Mouse (Mus musculus): ENCODE data around the gene Pdlim4.

The Pdlim4 gene

GRCm38 (mm10) chr11:54068520-54069371, at the start of gene Pdlim4:
TSS of gene Pdlim4 (minus strand) at chr11:54069014.
- no peak for DNase-seq (ENCODE audit: low spot score)

GRCm38 (mm10) chr11:54117096-54117495, 48.3 kb upstream of the Pdlim4 start:
- no peak for DNase-seq (ENCODE audit: low spot score)

- DNase-seq (ENCODE audit: low spot score): no peak
Measured at GRCm38 (mm10) chr11:54116406-54116805, 47.6 kb upstream of the Pdlim4 start.

GRCm38 (mm10) chr11:54115911-54116310, 47.1 kb upstream of the Pdlim4 start:
- DNase-seq (ENCODE audit: low spot score): no peak

GRCm38 (mm10) chr11:54115301-54115700, 46.5 kb upstream of the Pdlim4 start:
- no peak for DNase-seq (ENCODE audit: low spot score)

GRCm38 (mm10) chr11:54114746-54115145, 45.9 kb upstream of the Pdlim4 start:
- no peak for DNase-seq (ENCODE audit: low spot score)

GRCm38 (mm10) chr11:54113352-54113751, 44.5 kb upstream of the Pdlim4 start:
- DNase-seq (ENCODE audit: low spot score): no peak

- peak; percentile 89 for DNase-seq (ENCODE audit: low spot score)
Measured at GRCm38 (mm10) chr11:54112920-54113319, 44.1 kb upstream of the Pdlim4 start.

- DNase-seq (ENCODE audit: low spot score): no peak
Measured at GRCm38 (mm10) chr11:54111976-54112741, 43.3 kb upstream of the Pdlim4 start.

GRCm38 (mm10) chr11:54111291-54111690, 42.5 kb upstream of the Pdlim4 start:
- DNase-seq (ENCODE audit: low spot score): no peak

- no peak for DNase-seq (ENCODE audit: low spot score)
Measured at GRCm38 (mm10) chr11:54108894-54109293, 40.1 kb upstream of the Pdlim4 start.

GRCm38 (mm10) chr11:54108131-54108530, 39.3 kb upstream of the Pdlim4 start:
- no peak for DNase-seq (ENCODE audit: low spot score)

GRCm38 (mm10) chr11:54107239-54107638, 38.4 kb upstream of the Pdlim4 start:
- DNase-seq (ENCODE audit: low spot score): no peak

GRCm38 (mm10) chr11:54106676-54107075, 37.9 kb upstream of the Pdlim4 start:
- no peak for DNase-seq (ENCODE audit: low spot score)

- no peak for DNase-seq (ENCODE audit: low spot score)
Measured at GRCm38 (mm10) chr11:54105011-54105410, 36.2 kb upstream of the Pdlim4 start.

GRCm38 (mm10) chr11:54102706-54103449, 34.1 kb upstream of the Pdlim4 start:
- DNase-seq (ENCODE audit: low spot score): no peak

GRCm38 (mm10) chr11:54101701-54102100, 32.9 kb upstream of the Pdlim4 start:
- DNase-seq (ENCODE audit: low spot score): no peak

- no peak for DNase-seq (ENCODE audit: low spot score)
Measured at GRCm38 (mm10) chr11:54100692-54101591, 32.1 kb upstream of the Pdlim4 start.

GRCm38 (mm10) chr11:54100045-54100691, 31.4 kb upstream of the Pdlim4 start, which contains the start of gene P4ha2:
TSS of gene P4ha2 (plus strand) at chr11:54100095.
- no peak for DNase-seq (ENCODE audit: low spot score)

GRCm38 (mm10) chr11:54093000-54093399, 24.2 kb upstream of the Pdlim4 start:
- no peak for DNase-seq (ENCODE audit: low spot score)

- no peak for DNase-seq (ENCODE audit: low spot score)
Measured at GRCm38 (mm10) chr11:54092188-54092587, 23.4 kb upstream of the Pdlim4 start.
